Mouse (Mus musculus) spleen, adult 2 months (tissue): ENCODE data around the gene 5730480H06Rik. TPM values are rescaled to one million over a fixed set of nuclear protein-coding genes. Genes with fewer than 3 reads are reported as not detected.

Experiments
- DNase-seq, 2 experiments: peaks; one replicate each; pipeline versions ENCODE4 v3.0.0 to v3.0.0-alpha.2; 2012 to 2021; ENCODE audit warnings: low spot score in 2 of 2, low read depth in 1 of 2
- H3K27ac ChIP-seq: fragments of 200-500 bp; 2 replicates; pipeline ENCODE4 v1.5.1; 2012; ENCODE audit warnings: low read length, inconsistent platforms; ENCODE audit not compliant: insufficient read depth
- H3K27me3 ChIP-seq: fragments of 200-500 bp; 2 replicates; pipeline ENCODE4 v1.6.1; 2012; ENCODE audit warnings: mild to moderate bottlenecking, moderate library complexity, low read length, inconsistent platforms; ENCODE audit not compliant: control insufficient read depth, insufficient read depth
- H3K36me3 ChIP-seq: fragments of 200-500 bp; 2 replicates; pipeline ENCODE4 v1.6.1; 2012; ENCODE audit warnings: mild to moderate bottlenecking, low read length, inconsistent platforms; ENCODE audit not compliant: control insufficient read depth, insufficient read depth
- H3K4me1 ChIP-seq: fragments of 200-500 bp; 2 replicates; pipeline ENCODE4 v1.6.1; 2011; ENCODE audit warnings: inconsistent platforms; ENCODE audit not compliant: control insufficient read depth, insufficient read depth, insufficient read length
- H3K4me3 ChIP-seq: fragments of 200-500 bp; 2 replicates; pipeline ENCODE4 v1.5.1; 2011; ENCODE audit warnings: mild to moderate bottlenecking, inconsistent platforms; ENCODE audit not compliant: insufficient read depth, insufficient read length; ENCODE audit errors: extremely low read depth
- CTCF ChIP-seq: fragments of 200-500 bp; IDR thresholded peaks from 2 replicates; pipeline ENCODE4 v1.5.1; 2011; ENCODE audit warnings: mild to moderate bottlenecking, inconsistent platforms; ENCODE audit not compliant: insufficient read depth, insufficient read length, insufficient replicate concordance; ENCODE audit errors: extremely low read depth
- POLR2A ChIP-seq: fragments of 200-500 bp; IDR thresholded peaks from 2 replicates; pipeline ENCODE4 v1.6.1; 2011; ENCODE audit warnings: low read depth, low read length, inconsistent platforms
- WGBS: fragments of 180-500 bp; shearing (Covaris S2); methylation state at CpG from one replicate; pipeline ENCODE4 v1.1.7; 2018; 5-methylcytosine and 5-hydroxymethylcytosine counted together
- polyA plus RNA-seq: library from polyadenylated mRNA; depleted of rRNA; stranded (reverse); fragments of >200 nt; gene quantifications from 2 replicates; pipeline ENCODE4 v1.2.3, GENCODE M21; 2012

Gene 5730480H06Rik
- polyA plus RNA-seq, 1 experiment = 2.7 TPM

DNA sequence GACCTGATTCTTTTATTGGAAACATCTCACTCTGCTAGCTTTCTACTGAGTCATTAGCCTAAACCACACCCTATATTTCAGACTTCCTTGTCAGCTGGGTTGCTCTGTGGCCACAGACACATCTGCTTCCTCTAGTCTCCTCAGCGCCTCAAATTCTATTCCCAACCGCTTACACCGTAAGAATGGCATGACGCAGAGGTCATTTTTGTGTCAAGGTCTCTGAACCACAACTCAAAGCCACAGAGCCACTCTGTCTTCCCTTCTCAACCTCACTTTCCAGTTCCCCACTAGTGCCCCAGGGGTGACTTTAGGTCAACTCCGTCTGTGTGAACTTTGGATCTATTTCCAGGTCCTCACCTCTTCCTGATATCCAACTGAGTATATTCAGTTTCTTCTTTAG is 3.7 kb downstream of the 5730480H06Rik start:
- H3K4me3 ChIP-seq = no peak overlapping the region
- TF ChIP-seq CTCF = no peak
- TF ChIP-seq POLR2A = no peak
- no peaks in the 10 kb centered on the region for H3K36me3 ChIP-seq
- DNase-seq = no peak
- no peaks in the 10 kb centered on the region for H3K4me1 ChIP-seq
- H3K27ac ChIP-seq = no peak overlapping the region
- WGBS = 5% methylated on average over 5 of the region's 5 CpGs
- H3K27me3 ChIP-seq = no peaks in the 10 kb centered on the region

DNA sequence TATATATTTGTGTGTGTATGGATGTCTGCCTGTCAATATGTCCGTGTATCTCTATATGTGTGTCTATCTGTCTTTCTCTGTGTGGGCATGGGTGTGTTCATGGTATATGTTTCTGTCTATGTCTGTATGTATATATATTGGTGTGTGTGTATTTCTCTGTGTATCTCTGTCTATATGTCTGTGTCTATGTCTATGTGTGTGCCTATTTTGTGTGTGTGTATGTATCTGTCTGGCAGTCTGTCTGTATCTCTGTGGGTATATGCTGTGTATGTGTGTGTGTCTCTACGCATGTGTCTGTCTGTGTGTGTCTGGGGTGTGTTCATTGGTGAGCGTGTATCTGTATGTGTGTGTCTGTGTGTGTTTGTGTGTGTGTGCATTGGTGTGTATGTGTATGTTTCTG is 5.7 kb downstream of the 5730480H06Rik start:
- Histone ChIP-seq H3K36me3 (no peaks in the 10 kb centered on the region), H3K4me1 (no peaks in the 10 kb centered on the region), H3K4me3 (no peak overlapping the region), H3K27ac (no peak overlapping the region), H3K27me3 (no peaks in the 10 kb centered on the region)
- WGBS = 89% methylated on average over 3 of the region's 3 CpGs
- DNase-seq = no peak
- TF ChIP-seq CTCF = no peak
- no peak for TF ChIP-seq POLR2A

DNA sequence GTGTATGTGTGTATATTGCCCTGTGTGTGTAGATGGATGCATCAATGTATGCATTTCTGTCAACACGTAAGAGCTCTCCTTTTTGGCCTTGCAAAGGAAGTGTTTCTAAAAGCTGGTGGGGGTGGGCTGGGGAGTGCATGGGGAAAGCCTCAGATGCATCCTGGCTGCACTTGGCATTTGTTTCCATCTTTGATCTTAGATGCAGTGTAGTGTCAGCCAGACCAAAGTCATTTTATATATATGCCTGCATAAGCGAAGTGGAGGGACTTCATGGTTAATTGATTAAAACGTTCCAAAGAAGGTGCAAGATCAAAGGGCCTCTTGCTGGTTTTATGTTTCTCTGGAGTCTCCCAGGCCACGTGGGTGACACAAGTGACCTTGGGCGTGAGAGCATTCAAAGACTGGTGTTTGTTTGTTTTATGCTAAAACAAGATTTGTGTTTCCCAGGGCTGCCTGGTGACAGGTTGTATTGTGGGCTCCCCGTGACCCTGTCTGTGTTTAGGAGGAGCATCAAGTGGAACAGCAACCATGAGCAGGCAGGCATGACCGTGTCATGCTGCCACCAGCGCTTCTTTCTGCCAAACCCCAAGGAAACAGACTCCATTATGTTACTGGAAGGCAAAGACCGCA is 6.2 kb downstream of the 5730480H06Rik start:
- Histone ChIP-seq H3K4me1 (no peaks in the 10 kb centered on the region), H3K36me3 (no peaks in the 10 kb centered on the region), H3K27ac (no peak overlapping the region), H3K4me3 (no peak overlapping the region), H3K27me3 (no peaks in the 10 kb centered on the region)
- no peak for DNase-seq
- TF ChIP-seq CTCF (no peak), POLR2A (no peak)
- WGBS = 77% methylated on average over 9 of the region's 9 CpGs

DNA sequence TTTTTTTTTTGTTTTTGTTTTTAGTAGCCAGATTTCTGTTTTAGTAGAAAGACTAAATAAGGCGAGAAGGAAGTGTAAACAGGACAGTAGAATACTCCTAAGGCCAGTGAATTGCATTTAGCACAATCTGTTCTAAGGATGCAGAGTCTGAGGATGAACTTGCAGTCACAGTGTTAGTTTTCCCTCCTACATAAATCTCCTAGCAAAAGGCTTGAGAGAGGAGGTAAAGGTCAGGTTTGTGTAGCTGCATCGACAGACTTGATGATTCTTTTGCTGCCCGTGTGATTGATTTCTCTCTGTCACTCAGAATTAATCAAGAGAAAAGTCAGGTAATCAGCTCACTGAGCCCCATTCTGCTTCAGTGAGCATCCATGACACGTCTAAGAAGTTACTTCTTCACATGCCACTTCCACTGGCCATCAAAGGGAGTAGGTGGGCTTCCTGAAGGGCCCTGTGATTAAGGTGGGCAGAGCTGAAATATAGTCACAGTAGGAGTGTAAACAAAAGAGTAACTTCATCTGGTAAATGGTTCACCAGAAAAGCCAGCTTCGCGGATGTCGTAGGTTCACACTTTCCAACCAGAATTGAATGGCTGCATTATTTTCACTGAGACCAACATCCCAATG is 13.2 kb downstream of the 5730480H06Rik start:
- Histone ChIP-seq H3K27me3 (no peaks in the 10 kb centered on the region), H3K4me1 (no peaks in the 10 kb centered on the region), H3K27ac (no peak overlapping the region), H3K36me3 (no peaks in the 10 kb centered on the region), H3K4me3 (no peak overlapping the region)
- 84% methylated on average over 7 of the region's 7 CpGs for WGBS
- TF ChIP-seq CTCF = no peak
- no peak for TF ChIP-seq POLR2A
- no peak for DNase-seq

DNA sequence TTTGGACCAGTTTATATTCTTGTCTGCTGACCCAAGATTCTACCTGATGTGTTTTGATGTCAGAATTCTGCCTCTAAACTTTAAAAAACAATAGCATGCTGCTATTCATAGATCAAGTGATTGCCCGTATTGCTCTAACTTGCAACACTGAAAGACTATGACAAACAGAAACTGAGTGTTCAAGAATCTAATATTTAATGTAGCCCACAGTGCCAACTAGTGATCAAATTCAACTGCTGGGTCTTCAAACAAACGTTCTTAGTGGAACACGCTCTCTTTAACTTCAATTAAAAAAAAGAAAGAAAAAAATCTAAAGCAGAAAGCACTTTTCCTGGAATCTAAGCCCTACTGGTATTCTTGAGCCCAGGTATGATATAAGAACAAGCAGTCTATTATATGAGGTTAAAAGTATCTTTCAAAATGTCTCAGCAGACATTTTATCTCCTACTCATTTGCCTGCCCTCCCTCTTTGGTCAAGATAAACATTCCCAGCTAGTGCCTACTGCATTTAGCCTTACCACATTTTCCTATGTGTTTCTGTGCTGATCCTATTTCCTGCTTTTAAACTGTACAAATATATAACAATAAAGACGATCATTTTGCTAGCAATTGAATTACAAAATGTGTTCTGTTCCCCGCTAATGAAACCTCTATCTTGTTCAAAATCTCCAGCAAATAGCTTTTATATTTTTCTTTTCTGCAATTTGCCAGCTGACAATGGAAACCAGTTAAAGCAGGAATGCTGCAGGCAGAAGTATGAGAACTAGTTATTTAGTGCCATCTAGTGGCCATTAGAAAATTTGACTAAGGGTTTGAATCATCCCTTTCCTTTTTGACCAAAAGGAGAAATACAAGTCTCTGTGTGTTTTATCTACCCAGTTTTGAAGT is 17.6 kb downstream of the 5730480H06Rik start:
- no peak overlapping the region for H3K27ac ChIP-seq
- TF ChIP-seq CTCF (no peak), POLR2A (no peak)
- H3K4me1 ChIP-seq = no peaks in the 10 kb centered on the region
- no peaks in the 10 kb centered on the region for H3K27me3 ChIP-seq
- no peak overlapping the region for H3K4me3 ChIP-seq
- DNase-seq = no peak
- WGBS = 37% methylated on average over 5 of the region's 5 CpGs
- no peaks in the 10 kb centered on the region for H3K36me3 ChIP-seq

DNA sequence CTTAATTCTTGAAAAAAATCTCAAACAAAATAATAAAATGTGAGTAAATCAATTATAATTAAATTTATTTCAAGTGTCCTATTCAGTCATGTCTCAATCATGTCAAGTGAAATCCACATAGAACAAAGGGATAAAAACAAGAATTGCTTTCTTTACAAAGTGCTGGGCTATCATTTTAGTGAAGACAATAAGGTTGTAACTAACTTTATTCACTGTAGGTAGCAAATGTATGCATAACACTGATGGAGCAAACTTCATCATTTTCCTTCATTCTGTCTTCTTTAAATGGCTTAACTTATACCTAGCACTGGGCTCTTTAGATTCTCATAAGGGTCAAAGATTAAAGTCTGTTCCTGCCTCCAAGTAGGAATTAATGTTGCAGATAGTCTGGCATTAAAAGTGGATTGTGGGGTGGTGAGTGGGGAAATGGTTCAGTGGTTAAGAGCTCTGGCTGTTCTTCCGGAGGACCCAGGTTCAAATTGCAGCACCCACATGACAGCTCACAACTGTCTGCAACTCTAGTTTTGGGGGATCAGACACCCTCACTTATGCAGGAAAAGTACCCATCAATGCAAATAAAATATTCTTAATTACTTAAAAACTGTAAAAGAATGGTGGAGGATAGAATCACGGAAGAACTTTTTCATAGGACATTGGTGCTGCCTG is 18.4 kb downstream of the 5730480H06Rik start:
- H3K27me3 ChIP-seq = no peaks in the 10 kb centered on the region

More for the DNA sequence above, 18.4 kb downstream of the 5730480H06Rik start:
- H3K4me3 ChIP-seq = no peak overlapping the region
- no peak for TF ChIP-seq CTCF
- no peak for TF ChIP-seq POLR2A
- H3K27ac ChIP-seq = no peak overlapping the region
- DNase-seq = no peak
- no peaks in the 10 kb centered on the region for H3K4me1 ChIP-seq
- H3K36me3 ChIP-seq = no peaks in the 10 kb centered on the region
- 95% methylated on average over 2 of the region's 2 CpGs for WGBS
